Mouse (Mus musculus) erythroblast, adult 5-6 weeks (primary cell): Measurements from ENCODE around the gene Abca9. TPM values are rescaled to one million over a fixed set of nuclear protein-coding genes. Genes with fewer than 3 reads are reported as not detected.

Experiments used
- ATAC-seq: replicated peaks from 2 replicates; pipeline ENCODE4 v1.8.0; 2016; ENCODE audit warnings: moderate number of reproducible peaks, mild to moderate bottlenecking, moderate TSS enrichment, inconsistent platforms; ENCODE audit not compliant: poor library complexity, low FRiP score, severe bottlenecking
- total RNA-seq, 2 experiments: library from RNA; stranded (forward) in 1 of 2; stranded (reverse) in 1 of 2; fragments of 150-400 nt in 1 of 2; fragments of 200-764, 138-1000 nt in 1 of 2; gene quantifications; 2 replicates each; pipeline versions ENCODE4 v1.2.3 to v1.2.4; 2015 to 2017; ENCODE audit warnings: low replicate concordance in 2 of 2

Abca9 gene
- total RNA-seq (2015; ENCODE audit: low replicate concordance) (2.7 and 5.6 TPM in 2 replicates), total RNA-seq (2017; ENCODE audit: low replicate concordance) (3.0 and 3.5 TPM in 2 replicates)

DNA sequence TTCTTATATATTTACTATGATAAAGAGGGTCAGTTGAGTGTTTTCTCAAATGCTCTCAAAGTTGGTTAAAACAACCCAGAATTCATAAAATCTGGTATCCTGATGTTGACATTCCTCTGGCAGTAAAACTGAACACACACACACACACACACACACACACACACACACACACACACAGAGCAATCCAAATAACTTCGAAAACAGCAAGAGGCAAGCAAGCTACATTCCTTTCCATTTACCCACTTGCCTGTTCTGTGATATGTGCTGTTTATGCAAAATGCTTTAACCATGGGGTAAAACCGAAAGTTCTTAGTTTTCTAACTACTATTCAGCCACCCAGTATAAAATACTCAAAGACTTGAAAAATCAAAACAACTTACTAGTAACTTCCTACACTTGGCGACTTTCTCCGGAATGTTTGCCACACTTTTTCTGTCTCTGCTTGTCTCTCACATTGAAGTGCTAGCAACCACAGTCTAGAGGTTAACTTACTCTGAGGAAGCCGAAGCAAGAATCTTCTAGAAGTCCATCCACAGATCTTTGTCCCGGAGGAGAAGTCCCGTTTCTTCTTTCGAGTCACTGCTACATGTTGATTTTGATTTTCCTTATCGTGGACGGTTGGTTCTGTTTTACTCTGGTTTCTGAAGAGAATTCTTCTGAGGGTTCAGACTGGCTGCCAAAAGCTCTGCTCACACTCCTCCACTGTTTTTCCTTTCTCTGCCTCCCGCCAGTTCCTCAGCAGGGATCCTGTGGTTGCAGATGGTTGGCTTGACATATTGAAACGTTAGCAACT lies at the start of gene Abca9:
Gene Abca9, minus strand, starts transcription at position 738 of the 793 bp plus-strand sequence.
- ATAC-seq = no peak

DNA sequence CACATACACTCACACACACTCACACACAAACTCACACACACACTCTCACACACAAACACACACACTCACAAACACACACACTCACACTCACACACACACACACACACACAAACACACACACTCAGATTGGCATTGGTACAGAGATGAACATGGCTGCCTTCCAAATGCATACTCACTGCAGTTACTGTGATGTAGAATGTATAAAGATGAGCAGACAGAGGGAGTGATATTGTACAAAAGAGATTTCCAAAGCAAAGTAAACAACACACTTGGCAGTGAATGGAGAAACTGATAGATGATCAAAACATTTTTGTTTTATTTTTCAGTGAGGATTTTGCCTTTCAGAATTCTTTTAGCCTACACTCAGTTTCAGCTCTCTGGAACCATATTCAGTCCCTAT lies 49.1 kb upstream of the Abca9 start:
- no peak for ATAC-seq

DNA sequence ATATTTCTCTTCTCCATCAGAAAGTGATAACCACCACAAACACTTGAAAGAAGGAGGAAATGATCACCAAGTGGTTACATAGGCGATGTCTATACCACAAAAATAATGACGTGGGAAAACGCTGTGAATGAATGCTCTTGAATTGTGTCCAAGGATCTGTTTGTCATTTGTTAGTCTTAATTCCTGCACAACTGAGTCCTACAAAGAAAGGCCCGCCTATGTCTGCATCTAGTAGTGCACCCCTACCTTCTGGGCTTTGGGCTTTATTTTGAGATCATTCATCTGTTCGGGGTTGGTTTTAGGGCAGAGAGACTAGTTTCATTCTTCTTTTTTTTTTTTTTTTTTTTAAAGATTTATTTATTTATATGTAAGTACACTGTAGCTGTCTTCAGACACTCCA lies 35.9 kb upstream of the Abca9 start:
- ATAC-seq = no peak

DNA sequence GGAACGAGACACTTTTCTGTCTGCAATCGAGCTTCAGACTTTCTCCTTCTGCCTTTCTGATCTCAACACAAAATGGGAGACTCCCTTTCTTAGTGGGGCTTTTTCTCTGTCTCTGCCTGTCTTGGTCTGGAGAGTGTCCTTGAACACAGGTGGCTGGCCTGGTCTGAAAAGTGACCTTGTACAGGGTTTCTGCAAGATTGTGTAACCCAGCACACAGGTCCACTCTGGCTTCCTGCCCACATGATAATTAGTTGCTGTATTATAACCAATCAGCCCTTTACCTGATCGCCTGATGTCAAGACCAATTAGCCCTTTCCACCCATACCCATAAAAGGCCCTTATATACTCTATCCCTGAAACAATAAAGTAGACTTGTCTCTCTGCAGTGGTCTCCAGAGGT lies 30.9 kb upstream of the Abca9 start:
- ATAC-seq = no peak

DNA sequence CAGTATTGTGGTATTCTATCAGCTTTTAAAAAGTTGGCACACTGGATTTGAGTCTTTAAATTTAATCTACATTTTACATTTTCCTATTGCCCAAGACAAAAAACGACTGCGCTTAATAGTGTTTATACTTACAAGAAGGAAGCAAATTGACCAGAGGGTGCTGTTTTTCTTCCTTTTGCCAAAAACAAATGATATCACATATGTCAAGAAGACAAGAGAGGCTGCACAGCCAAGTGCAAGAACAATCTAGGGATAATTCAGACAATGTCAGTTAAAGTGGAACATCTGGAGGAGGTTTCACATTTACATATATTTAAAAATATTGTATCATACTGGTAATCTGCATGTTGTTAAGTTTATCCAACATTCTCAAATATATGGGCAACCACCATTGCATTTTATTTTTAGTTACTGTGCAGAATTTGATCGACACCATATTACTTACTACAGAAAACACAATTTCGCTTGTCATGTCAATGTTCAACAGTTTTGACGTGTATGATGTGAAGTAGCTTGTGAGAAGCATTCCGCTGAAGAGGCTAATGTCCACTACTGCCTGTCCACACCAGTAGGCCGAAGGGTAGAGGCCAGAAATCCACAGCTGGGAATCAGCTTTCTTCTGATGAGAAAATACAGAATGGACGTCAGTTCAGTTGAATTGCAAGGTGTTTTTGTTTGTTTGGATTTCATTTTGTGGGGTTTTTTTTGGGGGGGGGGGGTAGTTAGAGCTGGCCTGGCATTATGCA lies 28.7 kb upstream of the Abca9 start:
- no peak for ATAC-seq

DNA sequence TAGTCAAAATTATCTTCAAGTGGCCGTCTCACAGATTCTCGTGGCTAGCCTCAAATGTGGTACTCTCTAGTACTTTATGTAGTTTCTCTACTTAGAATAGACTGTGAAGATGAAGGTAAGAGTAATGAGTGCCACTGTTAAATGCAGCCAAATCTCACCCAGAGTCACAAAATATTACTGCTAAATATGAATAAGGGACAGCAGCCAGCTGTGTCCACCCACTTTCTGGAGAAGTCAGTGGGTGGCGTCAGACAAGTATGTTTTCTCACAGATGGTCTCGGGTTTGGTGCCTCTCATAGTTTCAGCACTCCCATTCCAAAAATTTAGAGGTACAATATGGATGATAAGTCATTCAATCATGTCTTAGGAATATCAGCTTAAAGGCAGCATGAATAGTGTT lies 27.3 kb upstream of the Abca9 start:
- ATAC-seq = no peak

DNA sequence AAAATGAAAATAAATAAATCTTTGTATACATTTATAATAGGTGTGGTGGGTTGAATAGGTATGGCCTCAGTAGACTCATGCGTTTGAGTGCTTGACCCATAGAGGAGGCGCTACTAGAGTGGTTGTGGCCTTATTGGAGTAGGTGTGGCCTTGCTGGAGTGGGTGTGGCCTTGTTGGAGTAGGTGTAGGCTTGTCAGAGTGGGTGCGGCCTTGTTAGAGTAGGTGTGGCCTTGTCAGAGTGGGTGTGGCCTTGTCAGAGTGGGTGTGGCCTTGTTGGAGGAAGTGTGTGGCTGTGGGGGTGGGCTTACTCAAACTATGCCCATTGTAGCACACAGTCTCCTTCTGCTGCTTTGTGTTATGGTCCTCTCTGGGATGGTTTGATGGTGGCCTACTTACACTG lies 3.2 kb upstream of the Abca9 start:
- no peak for ATAC-seq

DNA sequence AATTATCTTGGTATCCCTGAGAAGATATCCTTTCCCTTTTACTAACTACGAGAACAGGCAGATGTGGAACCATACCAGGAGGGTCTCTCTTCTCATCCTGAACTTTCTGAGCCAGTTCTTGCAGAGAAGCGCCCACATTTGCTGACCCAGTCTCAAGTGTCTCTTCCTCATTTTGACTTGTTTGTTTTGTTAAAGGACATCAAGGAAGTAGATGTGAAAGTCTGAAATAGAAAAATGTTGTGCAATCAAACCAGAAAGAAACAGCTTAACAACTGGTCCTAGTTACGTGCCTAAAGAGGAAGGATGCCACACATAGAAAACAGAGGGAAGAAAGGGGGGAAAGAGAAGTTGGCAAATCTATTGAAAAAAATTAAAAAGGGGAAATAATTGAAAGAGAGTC lies 2.2 kb downstream of the Abca9 start:
- ATAC-seq = no peak

DNA sequence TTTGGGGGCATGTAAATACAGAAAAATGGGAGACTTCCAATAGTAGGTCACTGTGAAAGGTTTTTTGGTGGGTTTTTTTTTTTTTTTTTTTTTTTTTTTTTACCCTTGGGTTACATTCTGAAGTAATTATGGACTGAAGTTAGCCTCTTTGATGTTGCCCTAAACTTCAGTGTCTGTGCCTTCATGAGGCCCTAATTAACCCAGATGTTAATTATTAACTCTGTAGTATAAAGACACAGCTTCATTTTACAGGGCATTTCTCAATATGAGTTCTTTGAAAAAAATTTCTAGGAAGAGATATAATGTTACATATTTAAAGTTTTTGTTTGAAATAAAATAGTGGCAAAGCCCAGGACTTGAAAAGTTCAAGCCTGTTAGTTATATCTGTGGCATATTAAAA lies 2.6 kb downstream of the Abca9 start:
- no peak for ATAC-seq

DNA sequence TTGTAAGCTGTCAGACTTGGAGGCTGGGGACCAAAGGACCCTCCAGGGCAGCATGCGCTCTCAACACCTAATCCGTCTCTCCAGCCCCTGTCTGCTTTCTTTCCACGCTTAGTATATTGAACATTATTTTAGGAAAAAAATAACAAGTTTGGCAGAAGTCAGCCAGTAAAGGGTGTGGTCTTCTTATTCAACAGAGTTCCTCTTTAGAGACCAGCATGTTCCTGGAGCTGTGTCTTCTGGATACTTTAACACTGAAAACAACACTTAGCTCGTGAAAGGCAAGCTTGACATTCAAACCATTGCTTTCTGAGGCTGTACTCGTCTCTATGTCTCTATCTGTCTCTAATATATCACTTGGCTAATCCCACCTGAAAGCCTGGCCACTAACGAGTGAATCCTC lies 10.9 kb downstream of the Abca9 start:
- no peak for ATAC-seq

DNA sequence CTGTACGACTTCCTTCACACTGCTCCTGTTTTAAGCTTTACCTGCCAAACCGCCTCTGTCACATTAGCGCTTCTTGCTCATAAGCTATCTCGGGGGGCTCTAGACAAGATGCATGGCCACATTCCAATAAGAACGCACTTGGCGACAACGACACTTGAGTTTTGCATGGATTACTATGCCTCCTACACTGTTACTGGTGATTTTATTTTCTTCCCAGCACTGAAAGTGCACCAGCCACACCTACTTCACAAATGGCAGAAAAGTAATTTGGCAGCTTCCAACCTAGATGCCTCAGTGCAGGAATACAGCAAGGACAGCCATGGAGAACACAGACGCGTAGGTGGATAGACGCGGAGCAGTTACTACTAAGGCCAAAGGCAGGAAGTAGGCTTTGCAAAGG lies 12.0 kb downstream of the Abca9 start:
- no peak for ATAC-seq

DNA sequence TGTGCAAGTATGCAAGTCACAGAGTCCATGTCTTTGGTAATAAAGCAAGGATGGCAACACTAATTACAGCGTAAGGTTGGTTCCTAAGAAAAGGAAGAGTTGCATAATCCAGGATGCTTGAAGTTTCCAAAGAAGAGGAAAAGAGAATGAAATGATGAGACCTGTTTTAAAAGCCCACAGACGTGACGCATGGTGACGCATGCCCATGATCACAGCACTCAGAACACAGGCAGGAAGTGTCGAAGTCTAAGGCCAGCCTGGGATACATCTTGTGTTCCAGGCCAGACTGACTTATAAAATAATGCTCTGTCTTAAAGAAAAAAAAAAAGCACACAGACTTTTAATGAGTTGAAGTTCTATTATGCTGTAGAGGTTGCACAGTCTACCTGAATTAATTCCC lies 20.4 kb downstream of the Abca9 start:
- no peak for ATAC-seq

DNA sequence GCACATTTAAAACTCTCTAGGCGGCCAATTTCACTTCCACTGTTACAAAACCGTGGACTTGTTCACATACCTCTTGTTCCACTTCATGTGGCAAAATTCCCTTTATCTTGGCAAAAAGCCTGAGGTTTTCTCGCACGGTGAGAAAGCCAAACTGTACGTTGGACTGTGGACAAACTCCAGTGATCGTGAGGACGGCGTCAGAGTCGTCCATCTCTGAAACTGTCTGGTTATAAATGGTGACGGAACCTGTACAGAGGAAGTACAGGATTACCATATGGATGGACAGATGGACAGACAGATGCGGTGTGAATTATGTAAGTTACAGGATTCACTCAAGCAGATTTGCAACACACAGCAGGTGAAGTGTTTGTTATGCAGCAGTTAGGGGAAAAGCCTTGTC lies 22.6 kb downstream of the Abca9 start:
- ATAC-seq = no peak

DNA sequence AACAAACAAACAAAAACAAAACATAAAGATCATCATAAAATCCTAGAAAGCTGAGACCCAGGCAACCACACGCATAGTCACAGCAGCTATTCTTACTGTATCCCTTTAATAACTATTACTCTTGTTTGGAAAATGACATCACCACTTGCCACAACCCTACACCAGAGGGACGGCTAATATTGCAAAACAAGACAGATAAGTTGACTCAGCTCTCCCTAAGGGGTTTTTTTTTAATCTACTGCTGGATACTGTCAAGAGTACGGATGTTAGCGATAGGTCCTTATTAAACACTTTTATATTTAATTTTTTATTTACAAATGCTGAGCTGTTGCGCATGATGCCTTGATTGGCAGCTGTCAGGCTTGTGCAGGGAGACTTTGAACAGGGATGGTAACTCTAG lies 37.2 kb downstream of the Abca9 start:
- ATAC-seq = no peak

DNA sequence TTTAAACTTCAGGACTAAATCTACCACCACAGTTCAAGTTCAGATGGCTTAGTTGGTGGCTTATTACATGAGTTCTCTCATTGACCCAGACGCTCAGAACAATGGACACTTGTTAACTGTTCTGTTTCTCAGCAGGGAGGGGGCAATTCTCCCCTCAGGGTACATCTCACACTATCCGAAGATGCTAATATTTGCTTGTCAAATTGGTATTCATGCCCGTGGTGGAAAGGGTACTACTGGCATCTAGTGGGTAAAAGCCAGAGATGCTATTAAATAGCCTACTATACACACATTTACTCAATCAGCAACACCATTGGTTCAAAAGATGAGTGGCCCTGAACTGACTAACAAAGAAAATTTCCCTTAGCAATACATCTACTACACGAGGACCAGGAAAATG lies 56.9 kb downstream of the Abca9 start:
- no peak for ATAC-seq

DNA sequence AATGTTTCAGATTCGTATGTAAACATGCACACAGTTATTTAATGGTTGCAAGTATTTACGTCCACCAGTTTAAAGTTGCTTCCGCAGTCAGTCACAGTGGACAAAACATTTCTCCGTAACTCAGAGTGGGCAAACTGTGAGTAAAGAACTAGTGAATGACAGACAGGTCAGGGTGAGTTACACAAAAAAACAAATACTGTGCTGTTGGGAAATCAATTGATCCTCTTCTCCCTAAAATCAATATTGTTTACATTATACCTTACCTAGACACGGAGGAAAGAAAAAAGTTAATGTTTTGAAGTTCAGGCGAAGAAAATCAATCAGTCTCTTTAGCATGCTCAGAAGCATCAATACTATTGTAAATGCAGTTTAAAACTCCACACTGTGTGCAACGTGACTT lies 66.6 kb downstream of the Abca9 start:
- no peak for ATAC-seq

DNA sequence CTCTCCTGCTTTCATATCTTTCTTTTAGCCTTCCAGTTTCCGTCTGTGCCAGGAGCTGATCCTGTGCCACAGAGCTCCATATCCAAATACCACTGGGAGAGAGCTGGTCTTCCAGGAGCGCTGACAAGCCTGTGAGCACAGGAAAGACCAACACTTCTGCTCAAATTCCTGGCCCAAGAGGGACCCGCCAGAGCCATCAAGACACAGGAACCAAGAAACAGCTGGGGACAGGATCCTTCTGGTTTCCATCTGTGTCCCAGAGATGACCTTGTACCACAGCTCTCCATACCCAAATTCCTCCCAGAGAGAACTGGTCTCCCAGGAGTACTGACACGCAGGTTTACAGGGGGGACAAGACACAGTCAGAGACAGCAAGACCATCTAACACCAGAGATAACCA lies 69.1 kb downstream of the Abca9 start:
- no peak for ATAC-seq

DNA sequence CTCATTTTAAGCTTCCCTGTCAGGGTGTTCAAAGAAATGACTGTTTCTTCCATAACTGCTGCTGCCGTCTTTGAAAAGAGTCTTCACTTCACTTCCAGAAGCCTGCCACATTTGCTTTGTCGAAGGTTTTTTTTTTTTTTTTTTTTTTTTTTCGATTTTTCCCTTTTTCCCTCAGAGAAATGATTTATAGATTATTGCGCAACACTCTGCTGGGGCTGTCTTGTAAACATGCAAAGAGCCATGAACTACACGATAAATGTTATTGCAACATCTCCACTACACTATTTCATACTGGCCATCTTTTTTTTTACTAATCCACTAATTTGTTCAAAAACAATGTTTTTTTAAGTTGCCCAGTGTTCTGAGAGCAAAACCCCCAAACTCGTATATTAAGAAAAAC lies 70.5 kb downstream of the Abca9 start:
- no peak for ATAC-seq

DNA sequence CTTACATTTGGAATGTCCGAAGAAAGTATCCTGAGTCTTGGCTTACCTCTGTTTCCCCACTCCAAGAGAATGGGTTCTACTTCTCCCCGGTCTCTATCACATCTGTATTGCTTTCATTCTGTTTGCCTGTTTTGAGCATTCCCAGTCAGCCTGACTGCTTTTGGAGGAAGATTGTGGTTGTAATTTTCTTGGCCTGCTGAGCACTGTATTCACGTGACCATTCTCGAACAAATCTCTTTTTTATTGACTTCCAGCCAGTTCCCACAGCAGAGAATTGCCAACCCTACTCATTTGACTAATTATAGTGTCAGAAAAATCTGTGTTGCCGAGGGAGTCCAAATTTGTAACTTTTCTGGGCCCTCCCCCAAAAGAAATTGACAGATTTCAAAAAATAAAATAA lies 72.1 kb downstream of the Abca9 start, which contains the start of gene Abca8a:
Gene Abca8a, minus strand, starts transcription at position 121 of the 400 bp plus-strand sequence.
- ATAC-seq = no peak

DNA sequence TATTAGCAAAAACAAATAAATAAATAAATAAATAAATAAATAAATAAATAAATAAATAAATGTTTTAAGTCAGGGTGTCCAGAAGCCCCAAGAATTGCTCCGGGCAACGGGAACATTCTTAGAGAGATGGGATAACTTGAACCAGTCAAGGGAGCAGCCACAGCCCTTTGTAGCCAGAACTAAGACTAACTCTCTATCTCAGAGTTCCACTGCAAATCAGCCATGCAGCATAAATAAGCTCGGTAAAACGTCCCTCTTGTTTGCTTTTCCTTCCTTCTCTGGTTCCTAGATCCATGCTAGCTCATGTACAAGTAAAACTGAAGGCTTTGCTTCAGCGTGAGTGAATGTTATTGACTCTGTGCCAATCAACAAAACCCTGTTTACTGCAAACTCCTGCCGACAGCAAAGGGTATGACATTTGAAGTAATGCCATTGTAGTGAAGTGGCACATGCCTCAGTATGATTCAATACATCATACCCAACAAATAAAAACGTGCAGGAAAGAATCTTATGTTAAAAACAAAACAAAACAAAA lies 73.1 kb downstream of the Abca9 start:
- no peak for ATAC-seq

DNA sequence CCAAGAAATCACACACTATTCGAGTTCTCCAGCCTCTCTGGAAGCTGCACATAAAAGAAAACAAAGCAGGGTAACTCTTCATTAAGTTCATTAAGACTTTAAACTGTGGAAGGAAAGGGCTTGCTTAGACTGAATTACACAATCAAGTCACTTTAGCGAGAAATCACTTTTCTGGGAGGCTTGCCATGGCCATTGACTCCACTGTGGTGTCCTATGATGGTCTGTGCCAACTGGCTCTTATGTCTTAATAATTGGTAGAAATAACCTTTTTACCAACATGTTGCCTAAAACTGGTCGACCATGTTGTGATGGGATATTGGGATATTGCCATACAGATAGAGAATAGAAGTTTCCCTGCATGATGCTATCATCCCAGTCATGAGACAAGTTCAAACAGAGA lies 73.8 kb downstream of the Abca9 start:
- no peak for ATAC-seq
